Mouse (Mus musculus) T-cell, adult 2 months (primary cell): ENCODE measurements at regions not wholly inside any gene's neighbourhood (a gene's known extent, or its start where the extent isn't known, plus 50 kb on each side); places are given as distances from the start of the nearest gene placed in this dataset.

Source experiments
- DNase-seq: peaks from one replicate; pipeline ENCODE4 v3.0.0; 2022; ENCODE audit warnings: low spot score

DNA sequence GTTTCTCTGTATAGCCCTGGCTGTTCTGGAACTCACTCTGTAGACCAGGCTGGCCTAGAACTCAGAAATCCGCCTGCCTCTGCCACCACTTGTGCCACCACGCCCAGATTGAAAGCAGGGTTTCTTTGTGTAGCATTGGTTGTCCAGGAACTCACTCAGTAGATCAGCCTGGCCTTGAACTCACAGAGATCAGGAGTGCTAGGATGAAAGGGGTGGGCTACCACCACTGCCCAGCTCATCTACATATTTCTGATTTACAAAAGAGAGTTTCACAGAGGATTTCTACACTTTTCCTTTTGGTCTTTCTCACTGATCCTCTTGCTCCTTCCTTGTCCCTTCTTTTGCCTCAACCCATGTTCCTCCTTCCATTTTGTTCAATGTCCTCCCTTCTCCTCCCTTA lies 53.1 kb upstream of the Lbx1 start:
- no peak for DNase-seq

DNA sequence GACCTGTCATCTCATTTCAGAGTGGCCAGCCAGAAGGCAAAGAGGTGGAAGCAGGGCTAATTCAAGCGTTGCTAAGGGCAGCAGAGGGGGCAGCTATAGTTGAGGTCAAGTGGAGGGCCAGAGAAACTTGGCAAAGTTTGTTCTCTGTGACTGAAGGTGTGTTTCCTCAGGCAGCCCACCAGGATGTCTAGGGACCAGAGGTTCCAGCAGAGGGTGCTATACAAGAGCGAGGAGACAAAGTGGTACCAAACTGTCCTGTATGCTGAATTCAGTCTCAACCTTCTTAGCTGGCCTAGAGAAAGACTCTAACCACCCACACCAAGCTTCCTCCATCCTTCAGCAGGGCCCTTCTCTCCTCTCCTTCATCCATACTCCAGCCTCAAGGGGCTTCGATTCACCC lies 62.2 kb upstream of the Lbx1 start:
- no peak for DNase-seq

- DNase-seq, result no peak
These were observed 63.7 kb upstream of the Lbx1 start for GRCm38 (mm10) chr19:45299341-45299740.

DNA sequence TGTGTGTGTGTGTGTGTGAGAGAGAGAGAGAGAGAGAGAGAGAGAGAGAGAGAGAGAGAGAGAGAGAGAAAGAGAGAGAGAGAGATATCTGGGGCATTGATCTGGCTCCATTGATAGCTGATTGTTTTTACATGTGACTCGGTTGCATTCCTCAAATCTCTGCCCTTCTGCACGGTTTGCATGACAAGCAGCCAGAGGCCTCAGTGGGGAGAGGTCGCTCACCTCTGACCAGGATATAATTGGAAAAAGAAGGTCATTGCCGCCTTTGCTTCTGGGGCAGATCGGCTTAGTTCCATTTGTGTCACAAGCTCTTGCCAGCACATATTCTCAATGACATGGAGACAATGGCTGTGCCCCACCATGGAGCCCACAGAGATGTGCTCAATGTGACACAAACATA lies 63.8 kb upstream of the Btrc start:
- DNase-seq, result no peak

DNA sequence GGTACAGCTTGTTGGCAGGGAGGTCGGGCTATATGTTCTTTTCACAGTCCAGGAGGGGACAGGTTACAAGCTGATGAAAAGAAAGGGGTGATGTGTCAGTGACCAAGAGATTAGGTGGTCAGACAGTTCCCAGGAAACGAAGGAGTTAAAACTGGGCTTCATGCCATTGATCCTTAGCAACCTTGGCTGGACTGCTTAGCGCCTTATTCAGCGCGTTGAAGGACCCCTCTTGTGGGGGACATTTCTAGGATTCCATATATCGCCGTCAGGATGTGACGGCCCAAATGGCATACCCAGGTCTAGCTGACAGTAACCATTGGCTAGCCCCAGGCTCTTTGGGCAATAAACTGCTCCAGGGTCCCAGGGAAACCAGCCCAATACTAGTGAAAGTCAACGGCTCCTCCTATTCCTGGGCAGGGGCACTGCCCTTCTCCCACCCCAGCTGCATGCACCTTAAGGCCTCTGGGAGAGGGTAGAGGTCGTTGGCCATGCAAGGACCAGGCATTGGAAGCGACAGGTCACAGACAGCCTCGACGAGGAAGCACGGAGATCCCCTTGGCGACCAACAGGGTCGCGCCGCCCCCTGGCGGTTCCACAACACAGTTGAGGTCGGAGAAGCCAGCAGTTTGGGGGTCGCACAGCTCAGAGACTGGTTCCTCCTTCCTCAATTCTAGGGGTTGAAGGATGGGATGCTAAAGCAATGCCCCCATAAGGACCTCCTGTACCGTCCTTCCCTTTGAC lies 62.7 kb upstream of the Btrc start:
- no peak for DNase-seq

- DNase-seq, result no peak
These were observed 62.2 kb upstream of the Btrc start for GRCm38 (mm10) chr19:45301432-45301732.

DNA sequence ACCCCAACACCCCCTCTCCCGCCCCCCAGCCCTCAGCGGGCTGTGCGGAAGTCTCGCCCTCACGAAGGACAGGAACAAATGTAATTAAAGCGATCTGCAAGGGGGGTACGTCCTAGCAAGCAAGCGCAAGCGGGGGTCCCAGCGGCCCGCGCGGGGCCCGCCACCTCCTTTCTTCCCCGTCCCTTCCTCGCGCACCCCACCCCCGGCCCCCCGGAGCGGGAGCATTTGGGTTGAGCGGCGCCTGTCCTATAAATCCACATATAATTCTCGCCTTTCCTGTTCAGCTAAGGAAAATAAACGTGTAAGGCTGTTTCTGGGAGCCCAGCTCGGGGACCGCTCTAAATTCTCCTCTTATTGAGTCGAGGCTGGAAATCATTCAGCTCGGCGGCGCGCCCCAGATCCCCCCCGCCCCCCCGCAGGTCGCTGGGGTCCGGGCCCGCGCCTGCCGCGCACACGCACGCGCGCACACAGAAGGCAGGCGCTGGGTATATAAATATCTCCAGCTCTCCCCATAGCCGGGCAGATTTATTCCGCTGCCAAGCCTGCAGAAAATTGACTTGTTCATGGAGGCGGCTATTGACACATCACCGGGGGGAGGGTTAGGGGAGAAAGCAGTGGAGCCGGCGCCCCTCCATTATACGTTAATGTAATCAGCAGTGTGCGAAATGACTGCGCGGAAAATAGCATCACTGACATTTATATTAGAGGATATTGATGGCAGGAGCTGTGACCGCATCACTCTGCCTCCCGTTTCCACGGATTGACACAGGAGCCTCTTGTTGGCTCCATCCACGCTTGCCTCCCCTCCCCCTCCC lies 61.6 kb upstream of the Btrc start:
- no peak for DNase-seq

DNA sequence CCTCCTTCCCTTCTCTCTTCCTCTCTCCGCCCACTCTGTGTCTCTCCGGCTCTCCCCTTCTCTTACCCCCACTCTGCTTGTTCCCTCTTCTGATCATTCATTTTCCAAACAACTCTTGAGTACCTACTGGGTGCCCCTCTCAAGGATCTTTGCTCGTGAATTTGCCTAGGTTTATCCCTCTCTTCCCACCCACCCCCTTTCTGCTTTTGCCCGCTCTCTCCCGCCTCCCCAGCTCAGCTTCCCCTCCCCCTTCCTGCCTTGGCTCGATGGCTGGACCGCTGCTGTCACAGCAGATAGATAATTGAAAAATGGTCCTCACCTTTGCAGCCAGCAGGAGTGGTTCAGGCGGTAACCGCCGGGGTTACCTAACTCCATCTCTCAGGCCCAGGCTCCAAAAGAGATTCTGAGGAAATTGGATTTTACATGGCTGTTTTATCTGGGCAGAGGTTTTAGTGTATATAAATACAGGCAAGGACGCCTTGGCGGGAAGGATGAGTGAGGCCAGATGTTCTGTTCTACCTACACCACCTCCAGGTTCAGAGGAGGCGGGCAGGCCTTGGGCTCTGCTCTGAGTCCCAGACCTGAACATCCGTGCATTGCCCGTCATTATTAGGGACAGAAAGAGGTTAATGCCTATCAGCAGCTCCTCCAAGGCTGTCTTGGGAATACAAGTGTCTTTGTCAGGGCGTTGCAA lies 60.8 kb upstream of the Btrc start:
- DNase-seq, result no peak

DNA sequence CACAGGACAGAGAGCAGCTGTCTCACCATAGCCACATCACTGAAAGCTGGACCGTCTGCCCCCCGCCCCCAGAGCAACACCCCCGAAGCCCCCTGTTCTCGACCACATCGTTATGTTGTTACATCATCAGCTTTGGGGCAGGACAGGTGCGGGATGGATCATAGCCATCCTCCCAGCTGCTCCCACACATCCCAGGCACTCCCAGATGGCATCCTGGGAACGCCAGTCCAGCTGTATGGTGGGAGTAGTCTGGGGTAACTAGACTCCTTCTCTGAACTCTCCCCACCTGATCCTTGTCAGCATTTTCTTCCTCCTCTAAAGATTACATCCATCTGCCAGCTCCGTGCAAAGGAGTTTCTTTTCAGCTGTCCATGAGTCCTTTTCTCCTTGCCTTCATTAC lies 59.0 kb upstream of the Btrc start:
- DNase-seq, result no peak

DNA sequence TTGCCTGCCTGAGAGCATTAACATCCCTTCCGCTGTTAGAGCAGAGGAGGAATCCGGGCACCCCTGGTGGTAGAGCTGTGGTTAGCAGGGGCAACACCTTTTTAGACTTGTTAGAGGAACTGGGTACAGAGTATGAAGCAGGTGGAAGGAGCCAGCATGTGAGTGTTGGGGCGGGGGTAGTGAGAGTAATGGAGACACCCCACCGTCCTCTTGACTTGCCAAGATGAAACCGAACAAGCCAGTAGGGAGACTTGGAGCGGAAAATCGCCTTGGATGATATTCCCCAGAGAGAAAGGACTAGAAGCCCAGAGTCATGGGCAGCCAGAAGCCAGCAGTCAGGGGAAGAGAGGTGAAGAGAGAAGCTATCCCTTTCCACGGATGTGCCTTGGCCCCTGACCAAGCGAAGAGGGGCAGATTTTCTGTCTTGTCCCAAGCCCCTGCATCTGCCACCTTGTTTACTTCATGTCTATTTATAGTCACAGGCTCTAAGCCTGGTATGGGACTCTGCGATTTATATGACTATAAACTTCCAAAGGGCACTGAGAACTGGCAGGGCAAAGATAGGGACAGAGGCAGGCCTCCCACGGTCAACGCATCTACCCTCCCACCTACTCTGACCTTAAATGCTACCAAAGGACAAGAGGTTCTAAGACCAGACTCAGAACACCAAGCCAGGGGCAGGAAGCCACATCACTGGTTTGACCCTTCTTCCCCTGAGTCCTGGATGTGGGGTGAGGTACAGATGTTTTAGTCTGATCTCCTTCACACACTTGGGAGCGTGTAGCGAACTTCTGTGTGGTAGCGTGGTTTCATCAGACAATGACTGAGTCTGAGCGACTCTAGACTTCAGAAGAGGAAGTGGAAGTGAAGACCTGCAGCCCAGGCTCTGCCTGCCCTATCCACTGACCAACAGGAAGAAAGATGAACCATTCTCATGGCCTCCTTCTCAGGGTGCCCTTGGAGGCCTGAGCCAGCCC lies 55.9 kb upstream of the Btrc start:
- DNase-seq, result peak; percentile 31

- DNase-seq, result no peak
These were observed 54.8 kb upstream of the Btrc start for GRCm38 (mm10) chr19:45308676-45309275.

DNA sequence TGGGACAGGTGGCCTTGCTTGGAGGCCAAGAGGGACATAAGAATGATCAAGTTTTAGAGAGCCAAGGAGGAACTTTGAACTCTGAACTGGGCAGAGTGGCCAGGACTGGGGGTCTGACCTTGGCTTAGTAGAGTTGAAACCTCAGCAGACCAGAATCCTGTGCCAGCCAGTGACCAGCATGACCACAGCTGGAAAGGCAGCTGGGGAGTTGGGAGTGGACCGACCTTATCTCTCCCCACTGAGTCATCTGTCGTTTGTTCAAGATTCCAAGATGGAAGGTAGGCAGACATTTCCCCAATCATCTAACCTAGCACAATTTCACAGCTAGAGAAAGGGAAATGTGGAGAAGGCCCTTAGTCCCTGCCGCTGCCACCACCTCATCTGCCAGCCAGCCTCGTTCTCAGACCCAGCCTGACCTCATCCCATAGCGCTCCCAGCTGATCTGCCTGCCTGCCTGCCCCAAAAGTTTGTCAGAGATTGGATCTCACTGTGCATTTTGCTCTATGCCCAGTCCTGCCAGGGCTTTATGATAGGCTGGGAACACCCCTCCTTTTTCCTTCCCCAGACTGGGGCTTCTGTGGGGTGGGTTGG lies 53.1 kb upstream of the Btrc start:
- DNase-seq, result no peak

DNA sequence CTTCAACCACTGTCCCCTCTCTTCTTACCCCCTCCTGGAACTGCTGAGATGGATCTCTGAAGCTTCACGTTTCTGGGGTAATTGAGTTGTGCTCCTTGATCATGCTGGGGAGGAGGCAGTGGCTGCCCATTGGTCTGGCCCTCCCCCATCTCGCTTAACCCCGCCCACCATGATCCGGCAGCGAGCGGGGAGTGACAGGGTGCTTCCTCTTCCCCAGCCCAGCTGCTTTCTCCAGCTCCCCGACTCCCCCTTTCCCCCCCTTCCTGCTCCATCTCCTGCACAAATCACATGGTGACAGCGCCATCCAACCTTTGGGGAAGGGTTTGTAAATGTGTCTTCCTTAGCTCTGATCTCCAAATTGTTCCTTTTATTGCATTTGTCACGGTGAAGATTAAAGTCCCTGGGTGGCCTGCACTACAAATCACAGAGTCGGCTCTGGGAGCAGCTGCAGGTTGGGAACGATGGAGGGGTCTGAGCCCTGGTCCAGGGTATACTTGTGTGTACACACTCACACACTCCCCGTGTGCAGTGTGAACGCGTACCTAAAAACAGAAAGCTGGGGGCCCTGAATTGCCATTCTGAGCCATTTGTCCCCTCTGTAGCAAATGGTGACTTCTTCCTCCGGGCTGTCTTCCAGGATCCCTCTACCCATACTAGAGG lies 52.5 kb upstream of the Btrc start:
- DNase-seq, result no peak

- DNase-seq, result no peak
These were observed 51.5 kb upstream of the Btrc start for GRCm38 (mm10) chr19:45311831-45312537.

- DNase-seq, result no peak
These were observed 50.7 kb upstream of the Btrc start for GRCm38 (mm10) chr19:45312713-45313365.
